Mouse (Mus musculus): Measurements from ENCODE around the gene Tecr.

Tecr gene

GRCm38 (mm10) chr8:83565731-83566375 is 41.9 kb downstream of the Tecr start:
- no peak for DNase-seq (ENCODE audit: low spot score in 2 of 2)

GRCm38 (mm10) chr8:83563246-83563645 is 44.5 kb downstream of the Tecr start:
- DNase-seq (ENCODE audit: low spot score in 2 of 2): no peak

- no peak for DNase-seq (ENCODE audit: low spot score in 2 of 2)
Measured at GRCm38 (mm10) chr8:83562669-83563068, 45.1 kb downstream of the Tecr start.

GRCm38 (mm10) chr8:83535736-83536135 is 72.0 kb downstream of the Tecr start, which contains the start of gene Olfr370:
TSS of gene Olfr370 (plus strand) at chr8:83535780.
- DNase-seq (ENCODE audit: low spot score in 2 of 2): no peak

- DNase-seq (ENCODE audit: low spot score in 2 of 2): no peak
Measured at GRCm38 (mm10) chr8:83534802-83535201, 73.0 kb downstream of the Tecr start.

All from frontal cortex, postnatal 36 days (tissue).